Mouse (Mus musculus) heart, embryonic 11.5 days (tissue): ENCODE results near the gene Rcan1. TPM values are rescaled to one million over a fixed set of nuclear protein-coding genes. Genes with fewer than 3 reads are reported as not detected.

Experiments used
- ATAC-seq: fragments of 200-750 bp; cut with Nextera tagmentation; replicated peaks from 2 replicates; pipeline ENCODE4 v1.8.0; 2017; ENCODE audit warnings: moderate library complexity; ENCODE audit not compliant: insufficient number of reproducible peaks, low FRiP score, low TSS enrichment
- H3K27ac ChIP-seq: fragments of 300-500 bp; sonication (generic); 2 replicates; pipeline ENCODE4 v1.5.1; 2014; ENCODE audit warnings: mild to moderate bottlenecking, low read depth, low read length
- H3K27me3 ChIP-seq: fragments of 300-500 bp; sonication (generic); 2 replicates; pipeline ENCODE4 v1.6.1; 2014; ENCODE audit warnings: mild to moderate bottlenecking, low read length, mixed read lengths; ENCODE audit not compliant: control insufficient read depth, insufficient read depth
- H3K36me3 ChIP-seq: fragments of 300-500 bp; sonication (generic); 2 replicates; pipeline ENCODE4 v1.6.1; 2014; ENCODE audit warnings: mild to moderate bottlenecking, low read length, moderate library complexity, mixed read lengths; ENCODE audit not compliant: control insufficient read depth, insufficient read depth
- H3K4me1 ChIP-seq: fragments of 300-500 bp; sonication (generic); 2 replicates; pipeline ENCODE4 v1.6.1; 2014; ENCODE audit warnings: low read length; ENCODE audit not compliant: control insufficient read depth, insufficient read depth
- H3K4me2 ChIP-seq: fragments of 300-500 bp; sonication (generic); 2 replicates; pipeline ENCODE4 v1.6.1; 2014; ENCODE audit warnings: mild to moderate bottlenecking, moderate library complexity
- H3K4me3 ChIP-seq: fragments of 300-500 bp; sonication (generic); 2 replicates; pipeline ENCODE4 v1.5.1; 2014; ENCODE audit warnings: low read depth, low read length
- H3K9ac ChIP-seq: fragments of 300-500 bp; sonication (generic); 2 replicates; pipeline ENCODE4 v1.6.1; 2014; ENCODE audit warnings: mild to moderate bottlenecking, low read depth, low read length, moderate library complexity
- H3K9me3 ChIP-seq: fragments of 300-500 bp; sonication (generic); replicated peaks from 2 replicates; pipeline ENCODE4 v1.6.1; 2016; ENCODE audit warnings: low read length; ENCODE audit not compliant: control insufficient read depth
- WGBS: fragments of 180-500 bp; shearing (Covaris S2); extraction: QIAGEN DNeasy Blood & Tissue Kit; methylation state at CpG from one replicate; pipeline ENCODE4 v1.1.7; 2014; ENCODE audit not compliant: insufficient replicate concordance; 5-methylcytosine and 5-hydroxymethylcytosine counted together
- polyA plus RNA-seq: library from polyadenylated mRNA; unstranded; fragments of >200 nt; fragmentation: Nextera tagmentation; extraction: Ambion mirVana; gene quantifications from 2 replicates; pipeline ENCODE4 v1.2.1, GENCODE M21; 2014

Gene Rcan1
- polyA plus RNA-seq, 1 experiment from 2014 or later = 103 TPM

- Histone ChIP-seq H3K9me3 (no peaks in the 10 kb centered on the region), H3K36me3 (no peaks in the 10 kb centered on the region), H3K27me3 (no peaks in the 10 kb centered on the region), H3K9ac (0 out of 2 replicates have a peak overlapping the region, but pooled peaks have one; percentile 81), H3K27ac (no peak overlapping the region), H3K4me3 (peak overlapping the region; percentile 76), H3K4me1 (peaks cover 17% of the 10 kb centered on the region), H3K4me2 (peak overlapping the region; percentile 85)
- 27% methylated on average over 14 of the region's 14 CpGs for WGBS
- ATAC-seq = no peak
Measured at GRCm38 (mm10) chr16:92464390-92464972, 6.2 kb downstream of the Rcan1 start.

- Histone ChIP-seq H3K4me3 (no peak overlapping the region), H3K27ac (no peak overlapping the region), H3K4me1 (peaks cover 20% of the 10 kb centered on the region), H3K27me3 (no peaks in the 10 kb centered on the region), H3K9me3 (no peaks in the 10 kb centered on the region), H3K4me2 (no peak overlapping the region), H3K9ac (no peak overlapping the region), H3K36me3 (no peaks in the 10 kb centered on the region)
- WGBS = 68% methylated on average over 6 of the region's 6 CpGs
- ATAC-seq = no peak
Measured at GRCm38 (mm10) chr16:92461412-92461811, 9.3 kb downstream of the Rcan1 start.

GRCm38 (mm10) chr16:92457594-92457993 is 13.1 kb downstream of the Rcan1 start:
- peaks cover 6% of the 10 kb centered on the region; the same call in 1 of the 2 replicates for H3K4me1 ChIP-seq
- 24% methylated on average over 7 of the region's 7 CpGs for WGBS
- ATAC-seq = peak; percentile 70
- no peaks in the 10 kb centered on the region for H3K36me3 ChIP-seq
- no peaks in the 10 kb centered on the region for H3K27me3 ChIP-seq
- no peak overlapping the region for H3K4me2 ChIP-seq
- no peak overlapping the region for H3K27ac ChIP-seq
- no peak overlapping the region for H3K4me3 ChIP-seq
- no peak overlapping the region for H3K9ac ChIP-seq
- H3K9me3 ChIP-seq = no peaks in the 10 kb centered on the region

GRCm38 (mm10) chr16:92455969-92456368 is 14.7 kb downstream of the Rcan1 start:
- H3K4me3 ChIP-seq = no peak overlapping the region
- ATAC-seq = no peak
- 91% methylated on average over 5 of the region's 5 CpGs for WGBS
- peaks cover 13% of the 10 kb centered on the region for H3K4me1 ChIP-seq
- no peak overlapping the region for H3K9ac ChIP-seq
- no peaks in the 10 kb centered on the region for H3K27me3 ChIP-seq
- no peaks in the 10 kb centered on the region for H3K9me3 ChIP-seq
- H3K27ac ChIP-seq = no peak overlapping the region
- no peak overlapping the region for H3K4me2 ChIP-seq
- H3K36me3 ChIP-seq = no peaks in the 10 kb centered on the region

- WGBS = 74% methylated on average over 8 of the region's 8 CpGs
- Histone ChIP-seq H3K4me1 (peaks cover 13% of the 10 kb centered on the region), H3K4me2 (no peak overlapping the region), H3K9me3 (no peaks in the 10 kb centered on the region), H3K4me3 (no peak overlapping the region), H3K36me3 (no peaks in the 10 kb centered on the region), H3K27ac (no peak overlapping the region), H3K27me3 (no peaks in the 10 kb centered on the region), H3K9ac (no peak overlapping the region; the same call in 1 of the 2 replicates)
- ATAC-seq = no peak
Measured at GRCm38 (mm10) chr16:92455488-92455887, 15.2 kb downstream of the Rcan1 start.

- Histone ChIP-seq H3K9ac (no peak overlapping the region), H3K4me3 (no peak overlapping the region), H3K4me2 (no peak overlapping the region), H3K9me3 (no peaks in the 10 kb centered on the region), H3K4me1 (peaks cover 13% of the 10 kb centered on the region), H3K27me3 (peaks cover 6% of the 10 kb centered on the region; the same call in 1 of the 2 replicates), H3K27ac (no peak overlapping the region), H3K36me3 (no peaks in the 10 kb centered on the region)
- WGBS = 84% methylated on average over 18 of the region's 18 CpGs
- no peak for ATAC-seq
Measured at GRCm38 (mm10) chr16:92454495-92454894, 16.2 kb downstream of the Rcan1 start.

GRCm38 (mm10) chr16:92454002-92454401 is 16.7 kb downstream of the Rcan1 start:
- Histone ChIP-seq H3K9ac (no peak overlapping the region), H3K36me3 (no peaks in the 10 kb centered on the region), H3K4me3 (no peak overlapping the region), H3K27me3 (peaks cover 6% of the 10 kb centered on the region; the same call in 1 of the 2 replicates), H3K4me2 (no peak overlapping the region), H3K27ac (no peak overlapping the region), H3K9me3 (no peaks in the 10 kb centered on the region), H3K4me1 (peaks cover 13% of the 10 kb centered on the region)
- WGBS = 92% methylated on average over 7 of the region's 7 CpGs
- ATAC-seq = no peak

GRCm38 (mm10) chr16:92452609-92453008 is 18.1 kb downstream of the Rcan1 start:
- ATAC-seq = no peak
- Histone ChIP-seq H3K9ac (no peak overlapping the region), H3K27me3 (peaks cover 6% of the 10 kb centered on the region; the same call in 1 of the 2 replicates), H3K4me1 (peaks cover 13% of the 10 kb centered on the region), H3K27ac (no peak overlapping the region), H3K4me2 (no peak overlapping the region), H3K36me3 (no peaks in the 10 kb centered on the region), H3K9me3 (no peaks in the 10 kb centered on the region), H3K4me3 (no peak overlapping the region)
- WGBS = 62% methylated on average over 8 of the region's 8 CpGs

GRCm38 (mm10) chr16:92451516-92452072 is 19.1 kb downstream of the Rcan1 start:
- H3K9me3 ChIP-seq = no peaks in the 10 kb centered on the region
- H3K4me2 ChIP-seq = no peak overlapping the region
- H3K9ac ChIP-seq = no peak overlapping the region
- H3K27me3 ChIP-seq = peaks cover 6% of the 10 kb centered on the region; the same call in 1 of the 2 replicates
- ATAC-seq = 0 out of 2 replicates have a peak, but pooled peaks have one; percentile 51
- H3K27ac ChIP-seq = no peak overlapping the region
- no peak overlapping the region for H3K4me3 ChIP-seq
- H3K4me1 ChIP-seq = peaks cover 9% of the 10 kb centered on the region
- 48% methylated on average over 17 of the region's 17 CpGs for WGBS
- H3K36me3 ChIP-seq = no peaks in the 10 kb centered on the region
